Mouse (Mus musculus) lung, postnatal 0 days (tissue): Measurements from ENCODE around the gene Zfp266. TPM values are rescaled to one million over a fixed set of nuclear protein-coding genes. Genes with fewer than 3 reads are reported as not detected.
A peak's percentile ranks its signal among the peaks of the same experiment; 100 is the strongest.

Experiments used
- ATAC-seq: fragments of 200-750 bp; cut with Nextera tagmentation; 2 replicates; pipeline ENCODE4 v1.8.0; 2017; ENCODE audit warnings: moderate library complexity
- DNase-seq: peaks from one replicate; pipeline ENCODE4 v3.0.0-alpha.2; 2016; ENCODE audit warnings: low spot score
- H3K27ac ChIP-seq: fragments of 300-500 bp; sonication (generic); 2 replicates; pipeline ENCODE4 v1.5.1; 2014; ENCODE audit warnings: antibody characterized with exemption, mild to moderate bottlenecking, low read length, mixed read lengths
- H3K27me3 ChIP-seq: fragments of 300-500 bp; sonication (generic); replicated peaks from 2 replicates; pipeline ENCODE4 v1.6.1; 2014; ENCODE audit warnings: low read length, mixed read lengths; ENCODE audit not compliant: insufficient read depth
- H3K36me3 ChIP-seq: fragments of 300-500 bp; sonication (generic); 2 replicates; pipeline ENCODE4 v1.6.1; 2014; ENCODE audit warnings: low read length, mixed read lengths; ENCODE audit not compliant: insufficient read depth
- H3K4me1 ChIP-seq: fragments of 300-500 bp; sonication (generic); 2 replicates; pipeline ENCODE4 v1.6.1; 2014; ENCODE audit warnings: antibody characterized with exemption, low read depth, low read length, mixed read lengths; ENCODE audit not compliant: insufficient read depth
- H3K4me2 ChIP-seq: fragments of 300-500 bp; sonication (generic); replicated peaks from 2 replicates; pipeline ENCODE4 v1.6.1; 2014; ENCODE audit warnings: low read depth, mild to moderate bottlenecking, low read length, moderate library complexity, mixed read lengths
- H3K4me3 ChIP-seq: fragments of 300-500 bp; sonication (generic); 2 replicates; pipeline ENCODE4 v1.5.1; 2014; ENCODE audit warnings: low read depth, low read length
- H3K9ac ChIP-seq: fragments of 300-500 bp; sonication (generic); replicated peaks from 2 replicates; pipeline ENCODE4 v1.6.1; 2014; ENCODE audit warnings: low read depth, mild to moderate bottlenecking
- H3K9me3 ChIP-seq: fragments of 300-500 bp; sonication (generic); 2 replicates; pipeline ENCODE4 v1.6.1; 2016; ENCODE audit warnings: low read length, mixed read lengths
- CTCF ChIP-seq: IDR thresholded peaks from 2 replicates; pipeline ENCODE4 v1.5.1; 2016; ENCODE audit warnings: antibody characterized with exemption, mild to moderate bottlenecking
- EP300 ChIP-seq: IDR thresholded peaks from 2 replicates; pipeline ENCODE4 v1.6.1; 2016; ENCODE audit warnings: antibody characterized with exemption, mild to moderate bottlenecking, control low read depth
- whole genome bisulfite sequencing: fragments of 180-500 bp; shearing (Covaris S2); extraction: QIAGEN DNeasy Blood & Tissue Kit; methylation state at CpG from one replicate; pipeline ENCODE4 v1.1.7; 2014; 5-methylcytosine and 5-hydroxymethylcytosine counted together
- polyA plus RNA-seq: library from polyadenylated mRNA; unstranded; fragments of >200 nt; fragmentation: Nextera tagmentation; extraction: Ambion mirVana; gene quantifications from 2 replicates; pipeline ENCODE4 v1.2.1, GENCODE M21; 2015

The Zfp266 gene
- polyA plus RNA-seq, 1 experiment from 2014 or later, result 63.8 TPM

DNA sequence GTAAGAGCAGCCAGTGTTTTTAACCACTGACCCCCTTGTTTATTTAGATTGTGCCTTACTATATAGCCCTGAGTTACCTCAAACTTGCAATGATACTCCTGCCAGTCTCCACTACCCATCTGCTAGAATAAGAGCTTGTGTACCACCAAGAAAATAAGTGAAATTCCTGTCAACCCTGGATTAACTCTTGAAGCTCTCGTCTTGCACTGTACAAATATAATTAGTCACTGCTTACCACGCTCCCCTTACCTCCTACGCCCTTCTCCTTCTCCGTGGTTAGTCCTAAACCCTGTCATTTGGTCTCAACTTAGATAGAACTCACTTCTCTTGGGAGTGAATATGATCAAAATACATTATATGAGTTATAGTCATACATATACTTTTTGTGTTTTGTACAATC lies 2.5 kb downstream of the Zfp266 start:
- no peak overlapping the region for H3K9ac ChIP-seq
- 0 out of 2 replicates have a peak overlapping the region, but pooled peaks have one; percentile 87 for H3K4me3 ChIP-seq
- peak overlapping the region; percentile 47 for H3K27ac ChIP-seq
- H3K4me1 ChIP-seq, result peaks cover 13% of the 10 kb centered on the region; the same call in 1 of the 2 replicates
- H3K9me3 ChIP-seq, result no peaks in the 10 kb centered on the region
- DNase-seq, result peak; percentile 58
- no peak for ATAC-seq
- H3K27me3 ChIP-seq, result no peaks in the 10 kb centered on the region
- TF ChIP-seq EP300 (peak; percentile 64), CTCF (no peak)
- H3K4me2 ChIP-seq, result peak overlapping the region; percentile 54
- H3K36me3 ChIP-seq, result 0 out of 2 replicates have a peak, but pooled peaks cover 5% of the 10 kb centered on the region
- WGBS, result 65% methylated on average over 4 of the region's 4 CpGs

DNA sequence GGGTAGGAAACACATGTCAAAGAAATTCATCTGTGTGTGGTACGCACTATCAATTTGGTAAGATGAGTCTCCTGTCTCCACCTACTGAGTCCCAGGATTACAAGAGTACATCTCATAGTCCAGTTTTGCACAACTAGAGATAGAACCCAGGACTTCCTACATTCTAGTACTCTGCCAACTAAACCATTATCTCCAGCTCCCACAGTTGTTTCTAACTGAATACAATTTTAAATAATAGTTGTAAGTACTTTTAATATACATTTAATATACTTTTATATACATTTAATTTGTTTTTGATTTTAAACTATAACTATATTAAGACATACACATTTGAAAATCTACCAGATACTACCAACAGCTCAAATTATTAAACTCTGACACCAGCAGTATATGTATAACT lies 3.5 kb downstream of the Zfp266 start:
- H3K27ac ChIP-seq, result no peak overlapping the region
- H3K4me1 ChIP-seq, result peaks cover 13% of the 10 kb centered on the region; the same call in 1 of the 2 replicates
- no peak for ATAC-seq
- TF ChIP-seq CTCF, result no peak
- no peak for TF ChIP-seq EP300
- 85% methylated on average over 1 of the region's 1 CpGs for WGBS
- H3K27me3 ChIP-seq, result no peaks in the 10 kb centered on the region
- no peaks in the 10 kb centered on the region for H3K9me3 ChIP-seq
- H3K9ac ChIP-seq, result no peak overlapping the region
- 0 out of 2 replicates have a peak overlapping the region, but pooled peaks have one; percentile 12 for H3K4me3 ChIP-seq
- H3K4me2 ChIP-seq, result no peak overlapping the region
- 0 out of 2 replicates have a peak, but pooled peaks cover 5% of the 10 kb centered on the region for H3K36me3 ChIP-seq
- DNase-seq, result no peak

DNA sequence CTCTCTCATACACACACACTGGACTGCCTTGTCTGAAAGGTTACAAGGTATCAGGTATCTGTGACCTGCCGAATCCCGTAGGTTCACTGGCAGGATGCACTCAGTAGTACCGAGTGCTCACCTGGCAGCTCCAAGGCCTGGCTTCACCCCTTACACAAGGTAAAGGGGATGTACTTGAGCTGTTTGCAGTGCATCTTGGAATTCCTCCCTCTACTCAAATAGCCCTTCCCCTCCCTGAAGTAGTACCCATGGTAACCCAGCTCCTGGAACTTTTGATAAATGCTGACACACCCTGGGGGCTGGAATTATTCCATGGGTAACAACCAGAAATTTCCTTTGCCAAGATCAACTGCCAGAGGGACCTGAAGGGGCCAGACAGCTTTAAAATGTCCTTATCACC lies 7.2 kb downstream of the Zfp266 start:
- 59% methylated on average over 3 of the region's 3 CpGs for WGBS
- H3K4me1 ChIP-seq, result peaks cover 7% of the 10 kb centered on the region; the same call in 1 of the 2 replicates
- DNase-seq (peak; percentile 94), ATAC-seq (peak; percentile 96)
- H3K36me3 ChIP-seq, result 0 out of 2 replicates have a peak, but pooled peaks cover 5% of the 10 kb centered on the region
- H3K27ac ChIP-seq, result 0 out of 2 replicates have a peak overlapping the region, but pooled peaks have one; percentile 40
- no peaks in the 10 kb centered on the region for H3K27me3 ChIP-seq
- TF ChIP-seq EP300 (peak; percentile 84), CTCF (no peak)
- no peak overlapping the region for H3K9ac ChIP-seq
- no peak overlapping the region for H3K4me3 ChIP-seq
- no peak overlapping the region for H3K4me2 ChIP-seq
- no peaks in the 10 kb centered on the region for H3K9me3 ChIP-seq

DNA sequence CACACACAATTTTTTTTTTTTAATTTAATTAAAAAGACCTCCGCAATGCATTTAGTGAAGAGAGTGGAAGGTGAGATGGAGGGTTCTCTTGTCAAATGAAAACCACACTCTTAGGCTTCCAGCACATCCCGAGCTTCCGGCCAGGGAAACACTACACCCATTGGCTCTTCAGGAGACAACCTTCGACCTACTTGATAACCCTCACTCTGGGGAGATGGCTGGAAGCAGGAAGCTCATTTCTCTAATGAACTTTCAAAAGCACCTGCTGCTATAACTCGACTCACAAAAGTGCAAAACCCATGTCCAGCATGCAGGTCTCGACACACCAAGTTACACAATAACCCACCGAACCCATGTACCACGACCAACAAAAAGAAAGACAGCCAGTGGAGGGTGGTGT lies 8.5 kb downstream of the Zfp266 start:
- ATAC-seq, result no peak
- no peak overlapping the region for H3K9ac ChIP-seq
- no peaks in the 10 kb centered on the region for H3K27me3 ChIP-seq
- H3K27ac ChIP-seq, result no peak overlapping the region
- H3K4me3 ChIP-seq, result no peak overlapping the region
- DNase-seq, result no peak
- no peak overlapping the region for H3K4me2 ChIP-seq
- 59% methylated on average over 8 of the region's 8 CpGs for WGBS
- H3K36me3 ChIP-seq, result peaks cover 5% of the 10 kb centered on the region; the same call in 1 of the 2 replicates
- no peaks in the 10 kb centered on the region for H3K9me3 ChIP-seq
- H3K4me1 ChIP-seq, result no peaks in the 10 kb centered on the region
- TF ChIP-seq EP300 (no peak), CTCF (no peak)

DNA sequence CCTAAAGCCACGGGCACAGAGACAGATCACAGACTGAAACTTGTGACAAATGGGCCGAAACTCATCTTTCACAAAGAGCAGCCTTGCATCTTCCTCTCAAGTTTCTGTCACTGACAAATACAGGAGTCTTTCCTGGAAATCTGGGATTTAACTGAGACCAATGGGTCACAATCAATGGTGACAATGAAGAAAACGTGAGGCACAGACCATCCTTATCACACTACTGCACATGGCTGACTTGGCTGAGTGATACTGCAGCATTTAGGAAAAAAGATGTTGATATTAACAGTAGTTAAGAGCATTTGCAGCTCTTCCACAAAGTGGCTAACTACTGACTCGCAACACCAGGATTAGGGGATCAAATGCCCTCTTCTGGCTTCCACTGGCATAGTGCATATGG lies 9.6 kb downstream of the Zfp266 start:
- TF ChIP-seq EP300 (no peak), CTCF (no peak)
- Histone ChIP-seq H3K9ac (no peak overlapping the region), H3K4me3 (no peak overlapping the region), H3K9me3 (no peaks in the 10 kb centered on the region), H3K27me3 (no peaks in the 10 kb centered on the region), H3K4me1 (no peaks in the 10 kb centered on the region), H3K27ac (no peak overlapping the region), H3K4me2 (no peak overlapping the region), H3K36me3 (peaks cover 5% of the 10 kb centered on the region; the same call in 1 of the 2 replicates)
- DNase-seq (no peak), ATAC-seq (no peak)
- whole genome bisulfite sequencing, result 83% methylated on average over 4 of the region's 4 CpGs

DNA sequence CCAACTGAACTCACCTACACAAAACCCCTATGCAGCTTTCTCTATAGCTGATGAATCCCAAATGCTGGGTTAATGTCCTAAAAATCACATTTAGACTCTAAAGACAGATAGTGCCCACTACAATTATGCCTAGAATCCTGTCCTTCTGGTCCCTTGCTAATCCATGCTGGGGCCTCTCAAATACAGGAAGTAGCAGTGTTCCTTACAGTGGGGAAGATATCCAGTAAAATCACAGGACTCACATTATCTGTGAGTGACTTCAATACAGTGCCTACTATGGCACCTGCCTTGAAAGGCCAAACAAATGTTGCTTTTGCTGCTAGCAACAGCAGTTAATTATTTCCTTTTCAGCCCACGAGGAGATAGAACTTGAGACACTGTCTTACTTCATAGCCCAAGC lies 10.9 kb downstream of the Zfp266 start:
- Histone ChIP-seq H3K4me1 (no peaks in the 10 kb centered on the region), H3K4me2 (no peak overlapping the region), H3K9me3 (no peaks in the 10 kb centered on the region), H3K36me3 (peaks cover 7% of the 10 kb centered on the region; the same call in 1 of the 2 replicates), H3K27ac (no peak overlapping the region), H3K27me3 (no peaks in the 10 kb centered on the region), H3K9ac (no peak overlapping the region), H3K4me3 (no peak overlapping the region)
- TF ChIP-seq EP300 (no peak), CTCF (no peak)
- WGBS, result 40% methylated on average over 1 of the region's 1 CpGs
- DNase-seq, result no peak
- ATAC-seq, result no peak

DNA sequence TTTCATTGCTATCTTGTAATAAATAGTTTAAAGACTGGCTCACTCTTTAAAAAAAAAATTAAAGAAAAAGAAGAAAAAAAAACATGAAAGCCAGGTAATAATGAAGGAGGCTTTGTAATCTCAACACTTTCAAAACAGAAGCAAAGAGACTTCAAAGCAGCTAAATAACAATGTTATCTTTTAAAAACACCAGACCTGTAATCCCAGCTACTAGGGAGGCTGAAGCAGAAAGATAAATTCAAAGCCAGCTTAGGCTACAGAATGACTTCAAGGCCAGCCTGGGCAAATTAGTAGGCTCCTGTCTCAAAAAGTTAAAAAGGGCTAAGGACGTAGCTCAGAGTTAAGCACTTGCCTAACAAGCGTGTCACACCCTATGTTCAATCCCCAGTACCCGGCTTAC lies 11.5 kb downstream of the Zfp266 start:
- H3K9me3 ChIP-seq, result no peaks in the 10 kb centered on the region
- ATAC-seq (no peak), DNase-seq (no peak)
- H3K27ac ChIP-seq, result no peak overlapping the region
- H3K36me3 ChIP-seq, result peaks cover 12% of the 10 kb centered on the region; the same call in 1 of the 2 replicates
- H3K27me3 ChIP-seq, result no peaks in the 10 kb centered on the region
- 45% methylated on average over 3 of the region's 3 CpGs for WGBS
- TF ChIP-seq CTCF (no peak), EP300 (no peak)
- H3K4me1 ChIP-seq, result no peaks in the 10 kb centered on the region
- H3K4me2 ChIP-seq, result no peak overlapping the region
- H3K9ac ChIP-seq, result no peak overlapping the region
- H3K4me3 ChIP-seq, result no peak overlapping the region
